Mouse (Mus musculus) midbrain, embryonic 12.5 days (tissue): ENCODE data around the gene Cwc25. TPM values are rescaled to one million over a fixed set of nuclear protein-coding genes. Genes with fewer than 3 reads are reported as not detected.

Source experiments
- microRNA-seq: library from miRNA; unstranded; fragments of <30 nt; microRNA quantifications from one replicate; pipeline ENCODE4, GENCODE M21; 2017
- polyA plus RNA-seq: library from polyadenylated mRNA; unstranded; fragments of >200 nt; fragmentation: Nextera tagmentation; extraction: Ambion mirVana; gene quantifications from 2 replicates; pipeline ENCODE4 v1.2.1, GENCODE M21; 2016

The Cwc25 gene
- polyA plus RNA-seq, 1 experiment from 2014 or later: 22.3 TPM

Small RNAs within 50 kb of the gene (microRNA-seq; reads per million reads assigned to microRNA genes)
- gene Mir8102: 0.93 reads per million

Other genes with a start within 250 kb of the Cwc25 start
- 6.5 and 7.3 TPM in 2 replicates for gene Srcin1, start 190.4 kb downstream of the Cwc25 start, polyA plus RNA-seq
- 14.2 and 16.2 TPM in 2 replicates for gene Epop, start 136.9 kb downstream of the Cwc25 start, polyA plus RNA-seq
- gene Mllt6, start 103.1 kb downstream of the Cwc25 start, polyA plus RNA-seq: 3.0 and 3.2 TPM in 2 replicates
- 12.4 and 13.5 TPM in 2 replicates for gene Cisd3, start 80.7 kb downstream of the Cwc25 start, polyA plus RNA-seq
- gene Pcgf2, start 66.1 kb downstream of the Cwc25 start, polyA plus RNA-seq: 16.5 and 20.0 TPM in 2 replicates
- gene Psmb3, start 63.2 kb downstream of the Cwc25 start, polyA plus RNA-seq: 450 and 456 TPM in 2 replicates
- 2.7 and 3.3 TPM in 2 replicates for gene Pip4k2b, start 21.9 kb downstream of the Cwc25 start, polyA plus RNA-seq
- gene 1700001P01Rik, start 9.4 kb upstream of the Cwc25 start, polyA plus RNA-seq: 0.31 and 1.3 TPM in 2 replicates
- 370 and 378 TPM in 2 replicates for gene Rpl23, start 15.9 kb upstream of the Cwc25 start, polyA plus RNA-seq
- gene Lasp1, start 32.4 kb upstream of the Cwc25 start, polyA plus RNA-seq: 102 and 106 TPM in 2 replicates
- gene B230217C12Rik, start 74.2 kb upstream of the Cwc25 start, polyA plus RNA-seq: 14.2 and 15.8 TPM in 2 replicates
- gene Fbxo47, start 117.6 kb upstream of the Cwc25 start, polyA plus RNA-seq: 0.54 and 0.71 TPM in 2 replicates
- 0.34 and 0.48 TPM in 2 replicates for gene Plxdc1, start 219.9 kb upstream of the Cwc25 start, polyA plus RNA-seq
- 6.3 and 7.4 TPM in 2 replicates for gene Arl5c, start 229.6 kb upstream of the Cwc25 start, polyA plus RNA-seq